Mouse (Mus musculus) adrenal gland, adult 8-10 months (tissue): ENCODE measurements around the gene Slc37a1. TPM values are rescaled to one million over a fixed set of nuclear protein-coding genes. Genes with fewer than 3 reads are reported as not detected.
A peak's percentile ranks its signal among the peaks of the same experiment; 100 is the strongest.

Source experiments
- DNase-seq: peaks from one replicate; pipeline ENCODE4 v3.0.0; 2022
- total RNA-seq, 4 experiments: library from RNA; stranded (reverse); gene quantifications; 2 replicates each; pipeline ENCODE4 v1.2.4; 2022

The Slc37a1 gene
- total RNA-seq, 4 experiments from 2014 or later = 13.1 to 26.4 (median 22.5) TPM

GRCm38 (mm10) chr17:31294363-31295214 is 8.0 kb downstream of the Slc37a1 start:
- no peak for DNase-seq

GRCm38 (mm10) chr17:31295215-31295891 is 8.8 kb downstream of the Slc37a1 start:
- DNase-seq = no peak

- peak; percentile 87 for DNase-seq
These were observed 9.5 kb downstream of the Slc37a1 start for GRCm38 (mm10) chr17:31295892-31296781.

- peak; percentile 77 for DNase-seq
These were observed 10.9 kb downstream of the Slc37a1 start for GRCm38 (mm10) chr17:31297521-31297939.

- DNase-seq = no peak
These were observed 12.0 kb downstream of the Slc37a1 start for GRCm38 (mm10) chr17:31298419-31299209.

GRCm38 (mm10) chr17:31299981-31300380 is 13.4 kb downstream of the Slc37a1 start:
- DNase-seq = no peak

- DNase-seq = no peak
These were observed 14.1 kb downstream of the Slc37a1 start for GRCm38 (mm10) chr17:31300736-31301135.

- DNase-seq = no peak
These were observed 16.8 kb downstream of the Slc37a1 start for GRCm38 (mm10) chr17:31303401-31303800.

- DNase-seq = peak; percentile 67
These were observed 18.5 kb downstream of the Slc37a1 start for GRCm38 (mm10) chr17:31304895-31305775.

- no peak for DNase-seq
These were observed 19.2 kb downstream of the Slc37a1 start for GRCm38 (mm10) chr17:31305776-31306120.

GRCm38 (mm10) chr17:31307756-31308155 is 21.2 kb downstream of the Slc37a1 start:
- DNase-seq = no peak

GRCm38 (mm10) chr17:31308291-31308816 is 21.8 kb downstream of the Slc37a1 start:
- DNase-seq = no peak

- no peak for DNase-seq
These were observed 22.7 kb downstream of the Slc37a1 start for GRCm38 (mm10) chr17:31309281-31309793.

- no peak for DNase-seq
These were observed 24.5 kb downstream of the Slc37a1 start for GRCm38 (mm10) chr17:31311047-31311446.

- no peak for DNase-seq
These were observed 26.1 kb downstream of the Slc37a1 start for GRCm38 (mm10) chr17:31312648-31313047.

- DNase-seq = no peak
These were observed 28.6 kb downstream of the Slc37a1 start for GRCm38 (mm10) chr17:31315046-31315792.

GRCm38 (mm10) chr17:31315993-31316392 is 29.4 kb downstream of the Slc37a1 start:
- no peak for DNase-seq

- DNase-seq = no peak
These were observed 30.4 kb downstream of the Slc37a1 start for GRCm38 (mm10) chr17:31316998-31317397.

- no peak for DNase-seq
These were observed 31.1 kb downstream of the Slc37a1 start for GRCm38 (mm10) chr17:31317521-31318272.
